Comparison of ENCODE assay signal across 26 mouse cellular contexts in genomic region chr2:45519550-45520152, GRCm38 (mm10).
DNase-seq lines count a peak whose midpoint lies in the region; ATAC-seq and TF ChIP-seq lines count a peak whose summit lies in the region.
"Had no signal": no experiment of that assay in that cellular context is flagged by ENCODE, and none has a peak within 500 bp of the region (broad histone marks: within the 10 kb centered on the region; RNA-seq: fewer than 3 reads in every experiment).

No protein-coding gene starts in this region.

- H3K27me3 ChIP-seq in heart, embryonic 10.5 days (ENCODE audit: insufficient read depth, poor library complexity, severe bottlenecking), result no peaks in the 10 kb centered on the region
- no peaks in the 10 kb centered on the region for H3K27me3 ChIP-seq in heart, postnatal 0 days (ENCODE audit: control insufficient read depth, insufficient read depth, low read length)
- H3K27me3 ChIP-seq in heart, adult 2 months (ENCODE audit: control insufficient read depth, insufficient read depth, low read length), result no peaks in the 10 kb centered on the region
- H3K27me3 ChIP-seq: forebrain, embryonic 15.5 days; limb, embryonic 12.5 days; midbrain, embryonic 12.5 days; stomach, embryonic 15.5 days had no signal

- peak overlapping the region; percentile 22; the same call in 1 of the 2 replicates for H3K27ac ChIP-seq in heart, embryonic 10.5 days
- H3K27ac ChIP-seq in heart, postnatal 0 days (ENCODE audit: low read depth), result no peak overlapping the region
- H3K27ac ChIP-seq in heart, adult 2 months, result no peak overlapping the region
- H3K27ac ChIP-seq: embryonic facial prominence, embryonic 10.5 days; forebrain, embryonic 15.5 days; hindbrain, embryonic 10.5 days; hindbrain, postnatal 0 days; limb, embryonic 12.5 days; midbrain, embryonic 12.5 days; stomach, embryonic 15.5 days had no signal

- no peak overlapping the region for H3K4me2 ChIP-seq in heart, postnatal 0 days (ENCODE audit: low read depth, low read length)
- H3K4me2 ChIP-seq: forebrain, embryonic 15.5 days; limb, embryonic 12.5 days; liver, embryonic 11.5 days; midbrain, embryonic 12.5 days; stomach, embryonic 15.5 days had no signal

- ATAC-seq in heart, postnatal 0 days (ENCODE audit: insufficient read depth, low read depth), result peak; percentile 36; the same call in 1 of the 2 replicates
- ATAC-seq: activated CD4-positive, CD25-positive, alpha-beta regulatory T cell, adult 4 months; forebrain, embryonic 15.5 days; hindbrain, postnatal 0 days; liver, postnatal 0 days had no signal

- TF ChIP-seq EP300 in heart, postnatal 0 days (IDR thresholded peaks at IDR 0.05; ENCODE audit: low read depth), result no peak
- no peak for TF ChIP-seq EP300 in heart, adult 2 months (IDR thresholded peaks at IDR 0.05; ENCODE audit: insufficient read depth, low read depth, low read length)

- intact Hi-C loops in heart, postnatal 10 days (cut with DNase I), result loop anchor here (5.0 to 10.0 kb wide), 2 partner anchors 402 to 925 kb away; partner anchors contain the start of gene Zeb2
- intact Hi-C loops in heart, adult 2 months (cut with DNase I), result loop anchor here (5.0 to 10.0 kb wide), 3 partner anchors 53 to 925 kb away; no protein-coding TSS in a partner anchor

- no peaks in the 10 kb centered on the region for H3K79me2 ChIP-seq in heart, adult 2 months (replicated peaks; ENCODE audit: control insufficient read depth, insufficient read depth, low read length)

- H3K36me3 ChIP-seq in heart, embryonic 10.5 days, result no peaks in the 10 kb centered on the region
- H3K36me3 ChIP-seq in heart, postnatal 0 days (replicated peaks; ENCODE audit: control insufficient read depth, insufficient read depth, low read length), result no peaks in the 10 kb centered on the region
- no peaks in the 10 kb centered on the region for H3K36me3 ChIP-seq in heart, adult 2 months (ENCODE audit: control insufficient read depth, insufficient read depth, low read length)
- H3K36me3 ChIP-seq: embryonic facial prominence, embryonic 10.5 days; forebrain, embryonic 15.5 days; hindbrain, embryonic 10.5 days; limb, embryonic 12.5 days; midbrain, embryonic 12.5 days; stomach, embryonic 15.5 days had no signal

- no peaks in the 10 kb centered on the region for H3K9me3 ChIP-seq in heart, embryonic 10.5 days
- H3K9me3 ChIP-seq in heart, postnatal 0 days (replicated peaks; ENCODE audit: control insufficient read depth, low read length), result no peaks in the 10 kb centered on the region
- H3K9me3 ChIP-seq: embryonic facial prominence, embryonic 10.5 days; forebrain, embryonic 15.5 days; hindbrain, embryonic 10.5 days; limb, embryonic 12.5 days; midbrain, embryonic 12.5 days; stomach, embryonic 15.5 days had no signal

- H3K4me1 ChIP-seq in heart, embryonic 10.5 days, result peaks cover 7% of the 10 kb centered on the region; the same call in 1 of the 2 replicates
- H3K4me1 ChIP-seq in heart, postnatal 0 days (ENCODE audit: control insufficient read depth, insufficient read depth), result peaks cover 9% of the 10 kb centered on the region; the same call in 1 of the 2 replicates
- H3K4me1 ChIP-seq in heart, adult 2 months (ENCODE audit: control insufficient read depth, insufficient read depth, low read length), result no peaks in the 10 kb centered on the region; the same call in 1 of the 2 replicates
- H3K4me1 ChIP-seq: forebrain, embryonic 15.5 days; stomach, embryonic 15.5 days had no signal

- H3K4me3 ChIP-seq in heart, embryonic 10.5 days, result no peak overlapping the region
- H3K4me3 ChIP-seq in heart, postnatal 0 days (ENCODE audit: low read depth, low read length), result no peak overlapping the region
- no peak overlapping the region for H3K4me3 ChIP-seq in heart, adult 2 months
- H3K4me3 ChIP-seq: embryonic facial prominence, embryonic 10.5 days; forebrain, embryonic 15.5 days; hindbrain, embryonic 10.5 days; limb, embryonic 12.5 days; midbrain, embryonic 12.5 days; stomach, embryonic 15.5 days had no signal

- no peak for TF ChIP-seq CTCF in heart, postnatal 0 days (IDR thresholded peaks at IDR 0.05; ENCODE audit: low read depth)
- TF ChIP-seq CTCF in heart, adult 2 months (IDR thresholded peaks at IDR 0.05), result no peak

- 47% methylated on average over 4 of the region's 4 CpGs for WGBS in heart, embryonic 10.5 days
- 10% methylated on average over 4 of the region's 4 CpGs for WGBS in heart, postnatal 0 days
- 26% methylated on average over 4 of the region's 4 CpGs for WGBS in heart, adult 2 months
- WGBS in large intestine, adult 2 months, result 21% methylated on average over 4 of the region's 4 CpGs

- no peak for TF ChIP-seq POLR2A in heart, adult 2 months (IDR thresholded peaks at IDR 0.05; ENCODE audit: insufficient read depth, low read depth, low read length)

- H3K9ac ChIP-seq in heart, postnatal 0 days (replicated peaks; ENCODE audit: low read depth, low read length), result no peak overlapping the region
- H3K9ac ChIP-seq in heart, adult 2 months (ENCODE audit: low read depth, low read length), result no peak overlapping the region
- H3K9ac ChIP-seq: forebrain, embryonic 15.5 days; limb, embryonic 12.5 days; liver, postnatal 0 days; midbrain, embryonic 12.5 days; stomach, embryonic 15.5 days had no signal

- DNase-seq in heart, embryonic 10.5 days (ENCODE audit: low spot score), result no peak
- no peak for DNase-seq in heart, postnatal 10 days
- peak; percentile 12 for DNase-seq in heart, postnatal 0 days (ENCODE audit: low spot score)
- no peak for DNase-seq in heart, adult 2 months
- DNase-seq in embryo, embryonic 11 days, result peak; percentile 13
- DNase-seq in large intestine, adult 2 months (ENCODE audit: low read depth, low spot score), result peak; percentile 6
- no peak for DNase-seq in c-Kit-positive CD71-positive TER-119-positive erythroid progenitor cells, embryonic 14.5 days (ENCODE audit: low spot score)
- DNase-seq: adrenal gland, adult 8-10 months; cerebellum, adult 18-20 months; cerebellum, postnatal 25 days; gastrocnemius, postnatal 10 days; kidney, adult 8-10 months; kidney, postnatal 25 days; liver, postnatal 0 days; lung, postnatal 10 days; right cerebral cortex, postnatal 4 days; thymus, postnatal 25 days had no signal

Comparison
In these comparisons a context has a peak if more than half of its experiments do, and no peak if none do; other contexts are left out.
1. DNase-seq: peak in heart, postnatal 0 days (single experiment), embryo, embryonic 11 days (single experiment) and large intestine, adult 2 months (single experiment); none in heart, embryonic 10.5 days (single experiment), heart, postnatal 10 days (0 of 2), heart, adult 2 months (0 of 2) and c-Kit-positive CD71-positive TER-119-positive erythroid progenitor cells, embryonic 14.5 days (single experiment).